Mouse (Mus musculus) retina, postnatal 1 day (tissue): ENCODE data around the gene Mrtfb.
"Not testable (repeated sequence)": the region's sequence is repeated elsewhere in the genome, so short reads cannot be mapped to it uniquely, and the experiment has no call there.

ENCODE experiments used
- DNase-seq: peaks from one replicate; pipeline ENCODE4 v3.0.0-alpha.2; 2012

Mrtfb gene

DNA sequence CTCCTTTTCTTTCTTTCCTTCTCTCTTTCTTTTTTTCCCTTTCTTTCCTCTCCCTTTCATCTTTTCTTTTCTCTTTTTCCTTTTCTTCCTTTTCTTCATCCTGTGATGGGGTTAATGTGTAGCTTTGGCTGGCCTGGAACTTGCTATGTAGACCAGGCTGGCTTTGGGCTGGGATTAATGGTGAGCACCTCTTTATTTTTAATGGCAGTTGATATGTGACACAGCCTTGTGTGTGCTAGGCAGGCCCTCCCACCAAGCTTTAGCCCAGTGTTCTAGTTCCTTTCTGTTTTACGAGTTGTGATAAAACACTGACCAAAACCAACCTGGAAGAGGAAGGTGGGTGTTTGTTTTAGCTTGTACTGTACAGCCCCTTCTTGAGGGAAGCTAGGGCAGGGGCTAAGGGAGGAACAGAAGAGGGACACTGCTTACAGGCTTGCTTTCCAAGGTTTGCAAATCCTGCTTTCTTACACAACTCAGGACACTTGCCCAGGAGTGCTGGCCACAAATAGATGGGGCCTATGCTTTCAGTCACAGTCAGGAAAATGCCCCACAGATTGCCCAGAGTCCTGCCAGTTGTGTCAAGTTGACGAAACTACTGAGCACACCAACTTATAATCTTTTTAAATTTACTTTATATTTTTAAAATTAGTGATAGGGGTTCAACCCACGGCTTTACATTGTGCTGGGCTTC lies 20.6 kb downstream of the Mrtfb start:
- DNase-seq: no peak

DNA sequence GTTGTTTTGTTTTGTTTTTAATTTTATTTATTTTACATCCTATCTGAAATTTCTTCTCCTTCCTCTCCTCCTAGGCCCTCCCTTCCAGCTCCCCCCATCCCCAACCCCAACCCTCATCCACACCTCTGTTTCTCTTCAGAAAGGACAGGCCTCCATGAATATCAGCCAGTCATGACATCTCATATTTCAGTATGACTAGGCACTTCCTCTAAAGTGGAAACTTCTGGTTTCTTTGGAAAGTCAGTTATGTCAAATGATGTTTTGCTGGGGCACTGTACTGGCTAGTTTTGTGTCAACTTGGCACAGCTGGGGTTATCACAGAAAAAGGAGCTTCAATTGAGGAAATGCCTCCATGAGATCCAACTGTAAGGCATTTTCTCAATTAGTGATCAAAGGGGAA lies 30.1 kb downstream of the Mrtfb start:
- not testable (repeated sequence) for DNase-seq

DNA sequence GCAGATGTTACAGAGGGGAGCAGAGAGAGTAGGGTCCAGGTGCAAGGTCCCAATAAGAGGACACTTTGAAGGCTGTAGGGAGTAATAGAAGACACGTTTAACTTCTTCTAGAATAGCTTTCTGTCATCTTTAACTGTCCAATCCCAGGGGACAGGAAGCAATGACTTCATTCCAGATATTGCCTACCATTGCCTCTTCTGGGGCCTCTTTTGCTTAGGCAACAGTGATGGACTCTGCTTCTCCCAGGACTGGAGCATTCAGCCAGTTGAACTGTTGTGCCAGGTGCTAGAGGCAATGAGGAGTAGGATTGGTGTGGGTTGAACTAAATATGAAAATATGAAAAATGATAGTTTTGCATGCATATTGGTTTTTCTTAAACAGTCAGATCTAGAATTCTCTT lies 41.6 kb downstream of the Mrtfb start:
- no peak for DNase-seq

DNA sequence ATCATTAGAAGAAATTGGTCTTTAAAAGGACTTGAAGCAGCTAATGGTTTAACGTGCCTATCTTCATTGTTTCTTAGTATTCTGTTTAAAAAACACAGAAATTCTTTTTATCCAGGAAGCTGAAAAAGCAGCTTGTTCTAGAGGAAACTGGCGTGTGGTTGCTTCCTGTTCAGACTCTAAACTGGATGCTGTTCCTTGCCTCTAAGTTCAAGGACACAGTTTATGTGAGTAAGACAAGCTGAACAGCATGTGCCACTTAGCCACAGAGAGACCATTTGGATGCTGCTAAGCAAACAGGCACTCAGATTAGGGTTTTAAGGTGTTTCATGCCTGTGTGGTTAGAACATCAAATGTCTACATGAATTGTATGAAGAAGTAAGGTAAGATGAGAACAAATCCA lies 42.7 kb downstream of the Mrtfb start:
- DNase-seq: no peak

DNA sequence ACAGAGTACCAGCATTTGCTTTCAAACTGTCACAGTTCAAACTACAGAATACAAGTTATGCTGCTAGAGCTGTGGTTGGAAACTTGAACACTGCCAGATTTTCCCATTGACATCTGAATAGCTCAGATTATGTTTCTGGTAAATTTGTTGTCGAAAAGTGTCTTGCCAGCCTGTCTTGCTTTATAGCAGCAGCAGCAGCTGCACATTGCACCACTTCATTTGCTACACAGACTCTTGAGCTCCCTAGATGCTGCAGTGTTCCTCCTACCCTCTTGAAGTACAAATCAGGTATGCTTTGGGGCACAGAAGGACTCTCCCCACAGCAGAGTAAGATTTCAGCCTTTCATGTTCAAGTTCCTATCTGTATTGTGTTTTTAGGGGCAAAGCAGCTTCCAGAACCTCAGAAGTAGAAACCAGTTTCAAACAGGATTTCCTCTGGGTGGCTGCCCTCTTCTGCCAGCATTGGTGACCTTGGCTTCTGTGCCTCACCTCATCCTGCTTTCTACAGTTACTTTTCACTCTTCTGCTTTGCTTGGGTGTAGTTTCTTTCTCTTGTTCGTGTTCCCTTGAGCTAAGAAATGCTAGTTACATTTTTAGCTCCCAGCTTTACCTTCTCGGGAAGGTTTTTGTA lies 49.9 kb downstream of the Mrtfb start:
- DNase-seq: no peak

DNA sequence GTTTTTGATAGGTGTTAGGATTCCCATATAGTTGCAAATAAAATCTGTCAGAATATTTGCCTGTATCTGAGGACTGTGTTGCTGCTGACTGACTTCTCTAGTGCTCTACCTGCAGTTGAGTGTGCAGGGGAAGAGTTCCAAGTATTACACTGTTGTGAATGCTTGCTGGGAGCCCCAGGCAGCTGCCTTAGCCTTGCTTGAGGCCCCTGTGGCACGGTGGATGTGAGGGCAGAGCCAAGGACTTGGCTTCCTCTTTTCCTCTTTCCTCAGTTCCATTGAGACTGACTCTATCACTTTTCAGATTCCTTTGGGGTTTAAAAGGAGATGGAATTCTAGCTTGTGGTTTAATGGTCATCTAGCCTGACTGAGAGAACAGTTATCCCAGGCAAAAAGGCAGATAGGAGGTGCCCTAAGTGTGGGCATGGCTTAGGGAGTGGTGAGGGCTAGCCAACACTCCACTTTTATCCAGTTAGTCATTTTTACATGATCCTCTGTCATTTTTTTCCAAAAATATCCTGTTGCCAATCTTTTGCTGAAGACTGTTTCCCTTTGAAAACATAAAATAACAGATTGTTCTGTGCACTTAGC lies 53.9 kb downstream of the Mrtfb start:
- no peak for DNase-seq

DNA sequence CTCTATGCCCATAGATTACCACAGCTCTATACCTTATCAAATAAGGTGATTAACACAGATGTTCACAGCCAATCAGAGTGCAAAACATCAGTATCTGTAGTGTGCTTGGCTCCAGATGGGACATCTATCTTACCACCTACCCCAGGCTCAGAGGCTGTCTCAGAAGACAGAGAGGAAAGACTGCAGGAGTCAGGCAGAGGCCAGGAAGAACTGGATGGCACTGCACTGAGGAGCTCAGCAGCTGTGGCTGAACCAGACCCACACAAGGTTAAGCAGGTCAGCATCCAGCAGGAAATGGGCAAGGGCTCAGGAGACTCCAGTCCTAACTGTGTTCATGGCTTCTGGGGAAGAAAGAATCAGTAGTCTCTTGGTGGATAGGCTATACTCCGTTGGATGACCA lies 55.1 kb downstream of the Mrtfb start:
- no peak for DNase-seq

DNA sequence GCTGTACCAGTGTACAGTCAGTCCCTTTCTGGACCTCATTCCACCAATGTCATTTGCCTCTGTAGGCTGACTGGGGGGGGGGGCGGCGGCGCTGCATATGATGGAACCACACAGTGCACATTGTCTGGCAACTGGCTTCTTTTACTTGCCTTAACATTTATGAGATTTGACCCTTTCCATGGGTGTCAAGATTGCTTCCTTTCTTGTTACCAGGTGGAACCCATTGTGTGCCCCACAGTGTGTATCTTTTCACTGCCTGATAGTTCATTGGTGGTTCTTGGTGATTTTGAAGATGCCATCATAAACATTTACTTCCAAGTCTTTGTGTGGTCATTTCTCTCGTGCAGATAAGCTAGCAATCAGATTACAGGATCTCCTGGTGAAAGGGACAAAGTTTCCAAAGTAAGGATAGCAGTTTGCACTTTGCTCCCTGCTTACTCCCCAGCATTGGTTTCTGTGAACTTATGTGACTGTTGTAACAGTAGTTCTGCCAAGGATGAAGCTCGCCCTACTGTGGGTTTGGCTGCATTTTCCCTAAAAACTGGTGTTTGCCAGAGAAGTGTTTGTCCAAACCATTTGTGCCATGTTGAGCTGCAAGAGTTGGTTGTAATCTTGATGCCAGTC lies 56.9 kb downstream of the Mrtfb start:
- no peak for DNase-seq

DNA sequence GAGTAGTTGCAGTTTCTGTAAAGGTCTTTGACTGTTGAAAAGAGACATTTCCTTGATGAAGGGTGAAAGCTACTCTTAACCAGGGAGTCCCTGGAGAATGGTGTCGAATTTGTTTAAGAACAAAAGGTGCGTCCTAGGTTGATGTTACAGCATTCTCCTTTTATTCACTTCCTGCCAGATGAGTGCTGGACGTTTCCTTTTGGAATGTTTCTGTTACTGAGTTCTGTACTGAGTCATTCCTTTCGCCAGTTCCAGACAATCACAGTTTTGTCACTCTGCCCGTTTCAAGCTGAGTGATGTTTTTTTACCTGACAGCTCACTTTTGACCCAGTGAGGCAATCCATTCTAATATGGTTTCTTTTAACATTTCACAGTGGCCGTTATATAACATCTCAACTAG lies 67.5 kb downstream of the Mrtfb start:
- DNase-seq: no peak

DNA sequence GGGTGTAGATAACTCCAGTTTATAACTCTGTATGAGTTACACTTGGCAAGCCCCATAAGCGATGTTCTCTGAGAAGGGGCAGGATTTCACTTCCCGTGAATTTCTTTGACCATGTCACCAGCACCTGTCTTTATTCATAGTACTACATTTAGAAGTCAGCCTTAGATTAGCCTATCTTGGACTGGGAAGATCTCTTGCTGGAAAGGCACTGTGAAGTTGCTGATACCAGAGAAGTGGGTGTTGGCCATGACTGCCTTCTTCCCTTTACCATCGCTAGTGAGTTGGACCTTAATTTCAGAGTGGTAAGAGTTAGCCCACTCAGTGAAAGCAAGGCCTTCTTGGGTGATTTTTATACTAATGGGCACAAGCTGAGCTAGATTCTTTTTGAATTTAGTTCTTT lies 70.3 kb downstream of the Mrtfb start:
- DNase-seq: no peak

DNA sequence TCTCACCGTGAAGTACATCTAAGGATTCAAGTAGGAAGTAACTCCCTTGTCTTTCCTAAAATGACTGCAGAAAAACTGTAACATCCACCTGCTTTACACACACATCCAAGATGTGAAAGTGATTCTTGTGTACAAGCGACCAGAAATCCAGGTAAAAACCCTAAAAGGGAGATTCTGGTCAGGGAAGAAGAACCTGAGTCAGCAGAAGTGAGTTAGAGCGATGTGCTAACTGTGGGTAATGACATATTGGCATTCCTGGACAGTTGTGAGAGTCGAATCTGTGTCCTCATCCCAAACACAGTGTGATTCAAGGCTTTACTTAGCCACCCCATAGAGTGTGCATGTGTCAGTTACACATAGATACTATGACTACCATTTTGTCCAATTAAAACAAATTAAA lies 72.4 kb downstream of the Mrtfb start:
- DNase-seq: no peak

DNA sequence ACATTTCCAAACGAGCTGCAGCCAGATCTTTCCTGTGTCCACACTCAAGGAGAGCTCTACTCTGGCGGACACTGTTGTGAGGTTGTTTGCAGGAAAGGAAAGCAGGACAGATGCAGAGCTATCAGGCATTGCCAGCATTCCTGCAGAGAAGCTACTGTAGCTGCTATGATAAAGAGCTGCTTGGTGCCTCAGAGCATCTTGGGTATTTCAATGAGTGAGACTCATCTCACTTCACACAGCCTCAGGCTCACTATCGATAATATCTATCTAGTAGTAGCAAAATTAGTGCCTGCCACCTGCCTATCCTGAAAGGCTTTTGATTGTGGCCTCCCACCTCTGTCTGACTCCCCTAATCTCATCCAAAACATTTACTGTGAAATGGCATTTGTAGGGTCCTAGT lies 73.4 kb downstream of the Mrtfb start:
- DNase-seq: no peak

DNA sequence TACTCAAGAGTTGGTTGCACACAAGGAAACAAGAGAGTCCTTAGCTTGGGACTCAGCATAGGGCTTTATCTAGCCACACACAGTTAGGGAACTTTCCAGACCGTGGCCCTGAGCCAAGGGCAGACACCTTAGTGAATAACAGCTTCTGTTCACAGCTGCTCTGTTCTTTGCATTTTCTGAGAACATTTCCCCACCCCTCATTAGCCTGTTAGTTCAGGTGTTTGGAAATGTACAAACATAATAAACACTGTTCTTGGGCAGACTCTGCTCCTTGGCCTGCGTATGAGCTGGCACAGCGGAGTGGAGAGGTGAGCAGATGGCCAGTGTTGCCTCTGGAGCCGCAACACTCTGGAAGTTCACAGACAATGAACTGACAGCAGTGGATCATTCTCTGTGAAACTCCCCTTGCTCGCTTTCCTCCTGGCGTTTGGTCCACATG lies 74.0 kb downstream of the Mrtfb start:
- peak; percentile 64 for DNase-seq

DNA sequence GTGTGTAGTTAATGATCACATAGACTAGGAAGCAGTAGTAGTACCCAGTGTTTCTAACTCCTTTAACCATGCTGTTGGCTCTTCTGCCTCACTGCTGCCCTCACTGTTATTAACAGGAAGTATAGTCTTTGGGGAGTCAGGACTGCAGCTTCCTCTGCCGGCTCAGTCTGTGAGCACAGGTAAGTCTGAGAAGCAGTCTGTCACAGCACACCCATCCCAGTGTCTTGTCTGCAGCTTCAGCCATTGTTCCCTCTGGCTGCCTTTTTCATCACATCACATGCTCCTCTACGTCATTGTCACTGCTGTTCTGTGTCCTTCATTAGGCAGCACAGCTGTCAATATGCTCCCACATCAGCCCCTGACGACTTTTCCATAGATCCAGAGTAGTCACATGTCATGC lies 75.6 kb downstream of the Mrtfb start:
- DNase-seq: peak; percentile 14

DNA sequence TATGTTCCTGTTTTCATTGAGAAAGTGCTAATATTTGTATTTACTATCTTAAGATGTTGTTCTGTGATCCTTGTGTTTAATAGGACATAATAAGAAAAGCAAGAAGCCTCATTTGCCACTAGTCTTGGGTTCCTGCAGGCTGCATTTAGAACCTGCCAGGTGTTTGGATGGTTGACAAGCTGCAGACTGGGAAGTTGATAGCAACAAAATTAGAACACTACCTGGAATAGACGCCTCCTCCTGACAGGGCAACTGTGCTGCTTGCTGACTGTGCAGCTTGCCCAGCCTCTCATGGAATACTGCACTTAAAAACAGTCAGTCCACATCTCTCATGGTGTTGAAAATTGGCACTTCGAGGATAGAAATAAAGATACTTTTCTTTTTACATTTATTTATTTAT lies 76.3 kb downstream of the Mrtfb start:
- DNase-seq: no peak

DNA sequence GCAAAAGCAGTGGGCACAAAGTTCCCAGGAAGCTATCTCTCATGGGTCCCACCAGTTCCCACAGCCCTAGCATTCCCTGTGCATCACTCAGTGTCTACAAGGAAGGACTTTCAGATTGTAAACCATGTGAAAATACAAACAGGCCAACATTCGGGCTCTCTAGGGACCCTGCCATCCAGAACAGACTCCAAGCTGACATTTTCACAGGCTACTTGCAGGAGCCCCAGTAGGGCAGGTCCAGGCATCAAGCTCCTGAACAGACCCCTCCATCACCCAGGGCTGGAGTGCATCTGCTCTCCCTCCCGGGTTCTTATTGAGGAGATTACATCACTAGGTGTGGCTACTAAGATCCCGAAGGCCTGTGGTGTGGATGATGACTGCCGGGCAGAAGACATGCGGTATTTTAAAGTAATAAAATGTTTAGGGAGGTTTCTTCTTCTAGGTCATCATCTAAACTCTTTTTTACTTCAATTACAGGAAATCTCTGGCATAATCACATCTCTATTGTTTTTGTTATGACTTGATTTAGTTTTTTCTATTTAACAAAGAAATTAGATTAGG lies 77.6 kb downstream of the Mrtfb start:
- no peak for DNase-seq

DNA sequence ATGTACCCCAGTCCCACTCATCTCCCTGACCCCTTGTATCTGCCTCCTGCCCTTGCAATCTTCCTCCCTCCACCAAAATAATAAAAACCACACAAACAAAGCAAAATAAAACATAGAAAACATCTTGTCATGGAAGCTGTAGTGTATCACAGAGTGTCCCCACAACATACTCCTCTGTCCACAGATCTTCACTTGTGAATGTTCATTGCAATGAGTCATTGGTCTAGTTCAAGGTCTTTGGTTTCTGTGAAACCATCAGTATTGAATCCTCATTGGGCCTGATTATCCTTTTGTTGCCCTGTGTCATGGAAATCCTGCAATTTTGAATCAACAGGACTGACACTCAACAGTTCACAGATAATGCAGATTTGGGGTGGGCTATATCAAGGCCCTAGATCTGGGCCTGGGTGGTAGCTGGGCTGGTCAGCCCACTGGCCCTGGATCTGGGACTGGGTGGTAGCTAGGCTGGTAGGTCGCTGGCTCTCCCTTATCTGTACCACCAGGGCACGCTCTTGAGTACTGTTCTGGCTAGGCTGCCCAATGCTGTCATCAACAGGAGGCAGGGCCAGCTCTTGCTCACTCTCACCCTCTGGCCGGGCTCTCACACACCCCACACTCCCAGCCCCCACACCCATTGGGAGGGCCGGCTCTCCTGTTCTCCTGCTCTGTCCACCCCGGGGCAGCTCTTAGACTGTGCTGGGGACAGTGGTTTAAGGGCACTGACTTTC lies 80.4 kb downstream of the Mrtfb start:
- no peak for DNase-seq

DNA sequence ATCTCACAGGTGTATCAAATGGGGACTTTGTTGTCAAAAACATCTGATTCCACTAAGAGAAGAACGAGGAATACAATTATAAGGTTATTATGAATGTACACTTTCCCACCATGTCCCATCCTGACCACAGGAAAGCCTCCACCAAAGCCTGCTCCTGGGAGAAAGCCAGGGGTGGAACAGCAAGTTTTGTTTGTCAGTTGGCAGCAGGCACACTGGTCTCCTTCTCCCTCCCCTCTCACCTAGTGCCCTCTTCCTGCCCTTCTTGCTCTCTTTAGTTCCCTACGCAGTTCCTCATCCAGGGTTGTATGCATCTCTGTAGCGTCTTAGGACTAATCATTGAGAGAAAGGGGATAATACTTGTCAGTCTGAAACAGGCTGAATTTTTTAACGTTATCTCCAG lies 81.8 kb downstream of the Mrtfb start:
- DNase-seq: no peak

DNA sequence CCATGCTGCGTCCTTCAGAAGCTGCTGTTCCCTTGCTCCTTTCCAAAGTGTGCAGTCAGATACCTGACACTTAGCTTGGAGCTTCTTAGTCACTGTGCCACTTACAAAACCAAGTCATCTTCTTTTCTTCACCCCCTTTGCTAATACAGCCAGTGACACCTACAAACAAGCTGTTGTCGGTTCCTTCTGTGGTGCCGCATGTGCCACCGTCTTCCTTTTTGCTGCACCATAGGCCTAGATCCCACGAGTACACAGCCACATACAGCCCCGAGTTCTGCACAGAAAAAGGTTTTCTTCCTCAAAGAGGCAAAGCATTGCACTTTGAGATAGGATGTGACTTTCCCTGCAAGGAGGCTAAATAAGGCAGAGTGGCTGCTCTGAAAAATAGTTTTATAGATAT lies 83.2 kb downstream of the Mrtfb start:
- no peak for DNase-seq

DNA sequence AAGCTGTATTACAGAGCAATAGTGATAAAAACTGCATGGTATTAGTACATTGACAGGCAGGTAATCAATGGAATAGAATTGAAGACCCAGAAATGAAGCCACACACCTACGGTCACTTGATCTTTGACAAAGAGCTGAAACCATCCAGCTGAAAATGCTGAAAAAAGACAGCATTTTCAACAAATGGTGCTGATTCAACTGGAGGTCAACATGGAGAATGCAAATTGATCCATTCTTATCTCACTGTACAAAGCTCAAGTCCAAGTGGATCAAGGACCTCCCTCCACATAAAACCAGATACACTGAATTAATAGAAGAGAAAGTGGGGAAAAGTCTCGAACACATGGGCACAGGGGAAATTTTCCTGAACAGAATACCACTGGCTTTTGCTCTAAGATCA lies 89.5 kb downstream of the Mrtfb start:
- DNase-seq: not testable (repeated sequence)

DNA sequence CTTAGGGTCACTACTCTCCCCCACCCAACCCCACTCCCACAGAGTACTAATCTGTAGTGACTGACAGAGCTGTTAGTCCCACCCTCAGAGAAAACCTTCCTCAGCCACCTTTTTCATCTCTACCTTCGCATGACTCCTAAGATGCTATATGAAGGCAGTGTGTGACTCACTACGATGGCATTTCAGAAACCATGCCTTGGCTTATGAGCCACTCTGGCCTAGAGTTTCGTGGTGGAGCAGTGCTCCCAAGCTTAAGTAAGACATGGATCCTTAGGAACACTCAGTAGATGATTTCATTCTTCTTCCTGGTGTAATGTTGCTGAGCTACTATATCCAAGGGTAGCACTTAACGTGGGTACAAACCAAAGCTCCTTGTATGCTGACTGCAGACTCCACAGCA lies 94.4 kb downstream of the Mrtfb start:
- DNase-seq: no peak

DNA sequence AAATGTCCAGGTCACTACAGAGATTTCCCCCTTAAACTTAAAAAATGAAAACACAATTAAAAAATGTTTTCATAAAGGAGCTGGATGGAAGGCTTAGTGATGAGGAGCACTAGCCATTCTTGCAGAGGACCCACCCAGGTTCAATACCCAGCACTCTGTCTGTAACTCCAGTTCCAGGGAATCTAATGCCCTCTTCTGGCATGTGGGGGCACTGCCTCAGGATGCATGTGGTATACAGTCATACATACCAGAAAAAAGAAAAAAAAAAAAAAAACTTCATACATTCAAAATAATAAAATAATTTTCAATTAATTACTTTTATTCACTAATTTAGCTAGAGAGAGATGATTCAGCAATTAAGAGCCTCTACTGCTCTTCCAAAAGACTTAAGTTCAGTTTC lies 95.0 kb downstream of the Mrtfb start:
- no peak for DNase-seq

DNA sequence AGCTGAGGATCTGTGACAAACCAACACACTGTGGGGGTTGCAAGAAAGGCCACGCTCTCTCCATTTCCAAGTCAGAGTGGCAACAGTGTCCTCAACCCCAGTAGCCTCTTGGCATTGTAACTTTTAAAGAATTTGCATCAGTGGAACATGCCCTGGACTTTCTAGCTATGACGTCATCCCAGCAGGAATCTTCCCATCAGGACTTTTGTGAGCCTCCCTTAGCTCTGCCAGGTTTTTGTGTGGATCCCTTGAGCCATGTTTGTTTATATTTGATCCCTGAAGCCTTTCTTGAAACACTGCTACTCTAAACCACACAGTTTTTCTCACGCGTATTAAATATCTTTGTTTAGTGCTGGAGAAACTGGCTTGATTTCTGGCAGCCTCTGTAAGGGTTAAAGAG lies 97.6 kb downstream of the Mrtfb start:
- DNase-seq: no peak
